Mouse (Mus musculus): Measurements from ENCODE around the gene Olfr305.

Gene Olfr305

DNA sequence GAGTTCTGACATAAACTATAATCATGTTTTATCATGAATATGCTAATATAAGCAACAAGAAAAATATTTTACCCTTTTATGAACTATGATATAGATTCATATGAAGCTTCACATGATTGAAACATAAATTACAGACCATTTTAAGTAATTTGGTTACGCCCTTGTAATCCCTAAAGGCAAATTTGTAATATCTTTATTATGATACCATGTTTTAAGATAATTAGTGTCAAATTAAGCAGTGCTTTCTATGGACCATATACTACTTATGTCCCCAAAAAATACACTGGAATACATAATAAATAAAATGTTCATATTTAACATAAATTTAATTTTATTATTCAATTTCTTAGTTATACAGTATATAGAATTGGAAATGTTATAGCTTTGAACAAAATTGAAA, at the start of gene Olfr305:
TSS of gene Olfr305 (minus strand) at position 101 of the 400 bp plus-strand sequence.
- DNase-seq, result no peak

DNA sequence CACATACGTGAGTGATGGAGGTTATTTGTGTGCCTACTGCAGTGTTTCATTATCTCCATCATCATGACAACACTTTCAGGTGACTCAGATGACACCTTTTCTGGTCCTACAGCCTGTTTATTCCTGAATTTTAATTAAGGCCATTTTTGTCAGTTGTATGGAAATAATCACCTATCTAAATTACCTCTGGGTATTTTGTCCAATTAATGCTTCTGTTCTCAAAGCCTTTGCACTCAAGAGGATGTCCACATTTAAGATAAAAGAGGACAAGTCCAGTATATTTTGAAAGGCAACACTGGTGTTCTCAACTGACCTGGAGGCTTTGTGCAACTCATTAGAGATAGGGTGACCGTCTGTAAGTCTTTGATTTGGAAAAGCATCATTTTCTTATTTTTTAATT, 36.8 kb upstream of the Olfr305 start, which contains the start of gene Olfr301:
TSS of gene Olfr301 (plus strand) at position 301 of the 400 bp plus-strand sequence.
- no peak for DNase-seq

DNA sequence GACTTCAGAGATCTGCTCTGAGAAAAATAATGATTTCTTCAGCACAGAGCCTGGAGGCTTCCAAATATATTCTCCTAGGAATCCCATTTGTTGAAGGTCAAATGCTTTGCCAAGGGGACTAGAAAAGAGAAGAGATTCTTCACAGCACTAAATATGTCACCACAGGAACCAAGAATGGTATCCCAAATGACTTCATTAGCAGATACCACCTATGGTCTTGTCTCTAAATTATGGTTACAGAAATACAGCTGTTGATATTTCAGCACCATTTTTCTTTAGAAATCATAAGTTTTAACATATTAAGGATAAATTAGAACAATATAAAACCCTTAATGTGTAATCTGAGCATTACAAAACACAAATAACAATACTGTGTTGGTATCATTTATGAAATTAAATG, 31.0 kb upstream of the Olfr305 start, which contains the start of gene Olfr303:
TSS of gene Olfr303 (minus strand) at position 101 of the 400 bp plus-strand sequence.
- DNase-seq, result no peak

DNA sequence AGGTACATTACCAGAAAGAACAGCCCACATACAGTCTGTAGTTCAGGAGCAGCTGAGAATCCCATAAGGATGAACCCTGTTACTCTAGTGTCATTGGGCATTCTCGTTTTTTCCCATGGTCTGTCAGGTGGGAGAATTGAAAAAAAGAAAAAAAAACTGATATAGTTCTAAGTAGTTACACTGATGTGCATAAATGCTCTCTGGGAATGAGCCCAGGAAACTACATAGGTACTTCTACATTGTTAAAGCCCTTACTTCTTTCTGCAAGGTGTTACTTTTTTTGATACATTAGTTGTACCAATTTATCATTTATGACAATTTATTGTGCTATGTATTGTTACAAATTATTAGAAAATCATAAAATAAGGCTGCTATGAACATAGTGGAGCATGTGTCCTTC, 19.8 kb upstream of the Olfr305 start, which contains the start of gene Olfr304:
TSS of gene Olfr304 (minus strand) at position 101 of the 400 bp plus-strand sequence.
- no peak for DNase-seq

DNA sequence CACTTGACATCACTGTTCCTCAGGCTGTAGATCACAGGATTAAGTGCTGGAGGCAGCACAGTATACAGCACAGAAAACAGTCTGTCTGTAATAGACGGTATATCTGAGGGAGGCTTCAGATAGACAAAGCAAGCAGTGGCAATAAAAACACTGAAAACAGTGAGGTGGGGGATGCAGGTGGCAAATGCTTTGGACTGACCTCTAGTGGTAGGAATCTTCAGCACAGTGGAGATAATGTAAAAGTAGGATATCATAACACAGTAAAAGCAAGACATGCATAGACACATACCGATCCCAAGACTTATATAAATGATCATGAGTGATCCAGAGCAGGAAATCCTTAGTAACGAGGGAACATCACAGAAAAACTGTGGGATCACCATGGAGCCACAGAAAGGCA, 19.0 kb upstream of the Olfr305 start:
- DNase-seq, result no peak

DNA sequence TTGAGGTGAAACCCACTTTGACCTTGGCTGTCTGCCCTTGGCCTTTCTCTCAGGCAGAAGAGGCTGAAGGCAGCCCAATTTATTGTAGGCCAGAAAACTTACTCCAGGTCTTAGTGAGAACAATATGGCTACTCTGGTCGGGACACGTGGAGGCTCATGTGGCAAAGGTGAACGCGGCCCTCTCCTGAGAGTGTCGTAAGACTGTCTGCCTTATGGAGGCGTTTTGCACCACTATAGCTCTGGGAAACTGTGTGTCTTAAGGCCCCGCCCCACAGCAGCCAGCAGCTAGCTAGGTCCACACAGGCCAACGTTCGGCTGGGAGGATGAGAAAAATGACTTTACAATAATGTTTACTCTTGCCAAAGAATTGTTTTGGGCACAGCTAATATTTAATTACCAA, 20.4 kb downstream of the Olfr305 start:
- DNase-seq, result peak in 1 of 2 experiments; percentile 25

DNA sequence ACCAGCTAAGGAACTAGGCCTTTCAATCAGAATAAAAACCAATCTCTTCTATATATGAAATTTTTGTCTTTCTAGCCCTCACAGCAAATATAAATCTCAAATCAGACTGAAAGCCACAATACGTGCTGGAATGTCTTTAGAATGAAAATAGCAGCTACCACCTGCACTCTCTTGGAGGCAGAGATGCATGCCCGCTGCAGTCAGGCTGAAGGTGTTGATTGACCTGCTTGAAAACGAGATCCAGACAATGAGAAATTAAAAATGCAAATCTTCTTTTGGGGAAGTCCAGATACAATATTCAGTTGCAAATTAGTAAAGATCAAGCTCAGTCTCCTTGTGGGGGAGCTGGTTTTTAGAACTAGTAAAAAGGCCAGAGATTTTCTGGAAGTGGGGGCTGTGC, 22.5 kb downstream of the Olfr305 start:
- no peak for DNase-seq

DNA sequence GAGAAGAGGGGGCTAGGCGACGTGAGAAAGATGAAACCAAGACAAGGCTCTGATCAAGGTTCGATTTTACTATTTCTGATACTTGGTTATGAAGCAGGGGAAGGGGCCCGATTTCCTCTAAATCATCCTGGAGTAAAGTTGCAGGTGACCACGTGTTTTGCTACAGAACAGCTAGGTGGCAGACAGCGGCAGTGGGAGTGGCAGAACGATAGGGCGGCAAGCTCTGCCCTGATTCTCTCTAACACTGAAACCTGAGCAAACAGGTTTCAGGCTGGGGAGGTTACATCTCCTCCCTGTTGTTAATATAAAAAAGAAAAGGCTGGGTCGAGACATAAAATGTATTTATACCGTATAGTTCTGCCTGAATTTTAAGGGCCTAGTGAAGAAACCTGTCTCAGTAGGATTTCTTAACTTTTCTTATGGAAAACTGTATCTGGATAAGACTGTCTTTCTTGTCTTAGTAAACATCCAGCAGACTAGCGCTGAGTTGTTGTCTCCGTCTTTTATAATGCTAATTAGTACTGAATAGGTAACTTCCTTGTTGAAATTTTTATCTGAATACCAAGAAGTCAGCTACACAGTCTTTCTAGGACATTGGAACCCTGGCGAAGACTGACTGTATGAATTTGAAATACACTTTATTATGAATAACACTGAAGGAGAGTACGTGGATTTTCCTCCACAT, 23.7 kb downstream of the Olfr305 start:
- no peak for DNase-seq

DNA sequence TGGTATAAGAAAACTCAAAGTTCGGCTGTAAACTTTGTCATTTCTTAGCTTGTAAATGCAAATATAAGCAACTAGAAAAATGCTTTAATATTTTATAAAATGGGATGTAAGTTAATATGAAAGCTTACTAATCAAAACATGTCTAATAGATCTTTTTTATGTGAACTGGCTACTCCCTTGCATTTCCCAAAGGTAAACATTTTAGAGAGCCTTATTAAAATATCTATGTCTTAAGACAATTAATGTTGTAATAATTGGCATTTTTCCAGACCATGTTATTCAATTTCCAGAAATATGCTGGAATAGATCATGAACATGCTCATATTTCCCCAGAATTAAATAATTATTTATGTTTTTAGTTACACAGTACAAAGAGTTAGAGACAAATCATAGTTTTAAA, 29.2 kb downstream of the Olfr305 start, which contains the start of gene Olfr307:
TSS of gene Olfr307 (minus strand) at position 101 of the 400 bp plus-strand sequence.
- DNase-seq, result no peak

DNA sequence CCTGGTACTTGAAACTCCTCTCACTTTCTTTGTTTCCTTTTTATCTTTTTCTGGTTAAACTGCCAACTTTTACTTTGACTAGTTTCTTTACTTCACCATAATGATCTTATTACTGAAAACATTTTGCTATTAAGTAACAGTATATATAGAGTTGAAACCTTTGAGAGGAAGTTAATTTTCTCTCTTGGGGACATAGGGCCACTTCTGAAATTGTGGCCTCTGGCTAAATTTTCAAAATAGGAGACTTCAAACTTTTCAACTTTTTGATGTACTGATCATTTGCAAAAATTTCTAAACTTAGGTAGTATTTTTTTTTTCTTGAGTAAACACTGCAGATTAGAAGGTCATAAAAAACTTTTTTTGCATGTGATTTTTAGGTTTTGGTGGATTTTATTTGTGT, 41.2 kb downstream of the Olfr305 start, which contains the start of gene Olfr308:
TSS of gene Olfr308 (minus strand) at position 101 of the 400 bp plus-strand sequence.
- DNase-seq, result no peak

DNA sequence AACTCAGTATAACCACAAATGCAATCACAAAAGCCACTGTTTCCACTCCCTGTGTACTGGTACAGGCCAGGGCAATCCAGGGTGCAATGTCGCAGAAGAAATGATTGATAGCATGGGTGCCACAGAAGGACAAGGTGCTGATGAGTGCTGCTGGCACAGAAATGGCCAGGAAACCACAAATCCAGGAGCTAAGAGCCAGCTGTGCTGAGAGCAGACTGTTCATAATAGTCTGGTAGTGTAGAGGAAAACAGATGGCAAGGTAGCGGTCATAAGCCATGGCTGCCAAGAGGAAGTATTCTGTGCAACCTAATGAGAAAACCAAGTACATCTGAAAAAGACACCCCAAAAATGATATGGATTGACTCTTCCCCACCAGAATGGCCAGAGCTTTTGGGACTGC, 45.4 kb downstream of the Olfr305 start:
- DNase-seq, result no peak

DNA sequence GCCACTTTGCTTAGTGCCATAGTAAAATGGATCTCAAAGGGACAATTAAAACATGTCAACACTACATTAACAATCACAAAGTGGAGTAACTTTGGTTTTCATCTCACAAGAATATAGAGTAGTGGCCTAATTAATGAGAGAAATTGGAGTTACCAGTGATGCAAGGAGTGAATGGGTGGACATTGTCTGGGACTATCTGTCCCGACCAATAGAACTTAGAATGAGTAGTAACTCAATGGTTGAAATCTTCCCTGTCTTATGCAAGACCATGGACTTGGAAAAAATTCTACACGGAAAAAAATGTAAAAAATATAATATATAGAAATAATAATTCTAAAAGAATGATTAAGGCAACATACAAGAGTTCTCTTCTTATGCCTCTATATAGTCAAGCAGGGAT, 53.1 kb downstream of the Olfr305 start, which contains the start of gene Olfr309:
TSS of gene Olfr309 (minus strand) at position 101 of the 400 bp plus-strand sequence.
- DNase-seq, result no peak

Data from kidney, postnatal 25 days (tissue).